Mouse (Mus musculus) embryonic facial prominence, embryonic 13.5 days (tissue): ENCODE measurements around the gene Ccdc106. TPM values are rescaled to one million over a fixed set of nuclear protein-coding genes. Genes with fewer than 3 reads are reported as not detected.

Experiments
- polyA plus RNA-seq: library from polyadenylated mRNA; unstranded; fragments of >200 nt; fragmentation: Nextera tagmentation; extraction: Ambion mirVana; gene quantifications from 2 replicates; pipeline ENCODE4 v1.2.1, GENCODE M21; 2015

The Ccdc106 gene
- polyA plus RNA-seq, 1 experiment from 2014 or later = 46.1 TPM

Other genes starting within 250 kb of the Ccdc106 start
- not detected in 2 replicates for gene Fam71e2, start 249.3 kb upstream of the Ccdc106 start, polyA plus RNA-seq
- gene Il11, start 237.7 kb upstream of the Ccdc106 start, polyA plus RNA-seq = not detected in 2 replicates
- gene Tmem190, start 237.6 kb upstream of the Ccdc106 start, polyA plus RNA-seq = not detected in 2 replicates
- gene Tmem238, start 230.9 kb upstream of the Ccdc106 start, polyA plus RNA-seq = 6.3 and 7.2 TPM in 2 replicates
- gene Rpl28, start 227.7 kb upstream of the Ccdc106 start, polyA plus RNA-seq = 335 and 398 TPM in 2 replicates
- 347 and 400 TPM in 2 replicates for gene Ube2s, start 208.0 kb upstream of the Ccdc106 start, polyA plus RNA-seq
- 0.39 and 0.63 TPM in 2 replicates for gene Shisa7, start 175.9 kb upstream of the Ccdc106 start, polyA plus RNA-seq
- 5.9 and 6.5 TPM in 2 replicates for gene Isoc2b, start 150.3 kb upstream of the Ccdc106 start, polyA plus RNA-seq
- 1.3 TPM in 2 replicates for gene Isoc2a, start 143.4 kb upstream of the Ccdc106 start, polyA plus RNA-seq
- gene Gm36210, start 114.0 kb upstream of the Ccdc106 start, polyA plus RNA-seq = 0.15 TPM in 1 of 2 replicates, not detected in the other
- gene Zfp628, start 105.3 kb upstream of the Ccdc106 start, polyA plus RNA-seq = 4.3 and 4.8 TPM in 2 replicates
- 3.3 and 4.6 TPM in 2 replicates for gene Nat14, start 98.5 kb upstream of the Ccdc106 start, polyA plus RNA-seq
- 0.51 and 0.62 TPM in 2 replicates for gene Ssc5d, start 94.8 kb upstream of the Ccdc106 start, polyA plus RNA-seq
- gene Sbk2, start 56.1 kb upstream of the Ccdc106 start, polyA plus RNA-seq = 0.18 TPM in 1 of 2 replicates, not detected in the other
- 0.08 TPM in 1 of 2 replicates, not detected in the other for gene Sbk3, start 49.4 kb upstream of the Ccdc106 start, polyA plus RNA-seq
- gene Zfp579, start 24.4 kb upstream of the Ccdc106 start, polyA plus RNA-seq = 38.4 and 42.0 TPM in 2 replicates
- gene Zfp524, start 6.1 kb upstream of the Ccdc106 start, polyA plus RNA-seq = 10.3 and 12.0 TPM in 2 replicates
- gene Fiz1, start 5.9 kb upstream of the Ccdc106 start, polyA plus RNA-seq = 45.7 and 47.9 TPM in 2 replicates
- 1.2 TPM in 1 of 2 replicates, not detected in the other for gene Gm44973, start 5.1 kb upstream of the Ccdc106 start, polyA plus RNA-seq
- gene Zfp865, start 177 bp upstream of the Ccdc106 start, polyA plus RNA-seq = 7.7 and 7.9 TPM in 2 replicates
- not detected in 2 replicates for gene 4632433K11Rik, start 13.6 kb downstream of the Ccdc106 start, polyA plus RNA-seq
- 5.6 and 5.9 TPM in 2 replicates for gene Zfp784, start 17.9 kb downstream of the Ccdc106 start, polyA plus RNA-seq
- gene Zfp580, start 31.0 kb downstream of the Ccdc106 start, polyA plus RNA-seq = 44.7 and 45.9 TPM in 2 replicates
- 137 and 155 TPM in 2 replicates for gene U2af2, start 41.6 kb downstream of the Ccdc106 start, polyA plus RNA-seq
- gene Epn1, start 59.7 kb downstream of the Ccdc106 start, polyA plus RNA-seq = 63.8 and 70.5 TPM in 2 replicates
- not detected in 2 replicates for gene Rfpl4, start 96.4 kb downstream of the Ccdc106 start, polyA plus RNA-seq
- gene Rasl2-9, start 105.4 kb downstream of the Ccdc106 start, polyA plus RNA-seq = 0.35 and 0.80 TPM in 2 replicates
- gene Vmn1r55, start 129.1 kb downstream of the Ccdc106 start, polyA plus RNA-seq = 0.03 TPM in 1 of 2 replicates, not detected in the other
- gene Vmn1r56, start 176.2 kb downstream of the Ccdc106 start, polyA plus RNA-seq = not detected in 2 replicates
- not detected in 2 replicates for gene Vmn1r57, start 197.9 kb downstream of the Ccdc106 start, polyA plus RNA-seq